Mouse (Mus musculus) CH12F3 (cell line): Measurements from ENCODE around the gene Mier3.
"Not testable (repeated sequence)": the region's sequence is repeated elsewhere in the genome, so short reads cannot be mapped to it uniquely, and the experiment has no call there.

Experiments used
- in situ Hi-C: fragments of 300-500 bp; cut with MboI; formaldehyde crosslinking; loops from 2 replicates; pipeline ENCODE4 v1.14.3; 2020; ENCODE audit warnings: low sequenced_read_pairs

The Mier3 gene

DNA sequence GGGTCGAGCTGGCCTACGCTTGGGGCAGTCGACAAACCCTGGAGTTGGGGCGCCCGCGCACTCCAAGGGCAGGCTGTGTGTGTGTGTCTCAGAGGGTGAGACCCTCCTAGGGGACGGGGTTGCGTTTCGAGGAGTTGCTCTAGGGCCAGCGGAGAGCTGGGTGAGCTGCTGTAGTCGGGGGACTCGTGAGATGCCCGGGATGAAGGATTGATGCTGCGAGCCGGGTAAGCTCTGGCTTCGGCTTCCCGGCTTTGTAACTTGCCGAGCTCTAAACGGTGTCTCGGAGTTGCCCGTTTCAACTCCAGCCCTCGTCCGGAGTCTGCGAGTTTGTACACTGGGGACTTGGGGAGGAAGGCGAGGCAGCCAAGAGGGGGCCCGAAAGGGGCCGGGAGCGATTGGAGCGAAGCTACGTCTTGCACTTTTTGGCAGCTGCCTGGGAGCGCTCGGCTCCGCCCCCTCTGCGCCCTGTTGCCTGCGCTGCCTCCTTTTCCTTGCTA is 6.6 kb downstream of the Mier3 start:
- in situ Hi-C loops, result no loop called here

GRCm38 (mm10) chr13:111703396-111703795 is 22.6 kb downstream of the Mier3 start:
- in situ Hi-C loops, result no loop called here

DNA sequence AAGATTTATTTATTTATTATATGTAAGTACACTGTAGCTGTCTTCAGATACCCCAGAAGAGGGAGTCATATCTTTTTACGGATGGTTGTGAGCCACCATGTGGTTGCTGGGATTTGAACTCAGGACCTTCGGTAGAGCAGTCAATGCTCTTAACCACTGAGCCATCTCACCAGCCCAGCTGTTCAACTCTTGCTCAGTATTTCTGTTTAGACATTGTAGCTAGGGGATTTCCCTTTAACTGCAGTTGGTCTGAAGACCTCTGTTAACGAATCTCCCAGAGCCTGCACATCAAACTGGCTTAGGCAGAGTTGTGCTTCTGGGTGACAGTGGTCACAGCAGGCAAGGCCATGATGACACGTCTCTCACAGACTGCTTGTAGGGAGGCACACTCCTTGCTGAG is 23.2 kb downstream of the Mier3 start:
- in situ Hi-C loops, result not testable (repeated sequence)

DNA sequence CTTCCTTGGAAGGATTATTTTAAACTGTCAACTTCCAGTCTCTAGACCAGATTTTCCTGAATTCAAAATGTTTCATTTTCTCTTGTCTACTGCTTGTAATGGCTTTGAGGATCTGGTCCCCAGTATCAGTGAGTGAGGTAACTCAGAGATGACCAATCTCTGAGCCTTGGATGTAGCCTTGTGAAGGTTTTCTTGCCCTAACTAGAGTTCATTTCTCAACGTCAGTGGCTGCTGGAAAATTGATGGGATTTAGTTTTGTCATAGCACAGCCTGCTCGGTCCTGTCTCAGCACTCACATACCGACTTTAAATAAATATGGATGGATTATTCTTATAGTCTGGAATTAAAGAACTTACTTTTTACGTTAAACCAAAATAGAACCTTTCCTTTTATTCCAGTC is 29.8 kb downstream of the Mier3 start:
- in situ Hi-C loops, result no loop called here

DNA sequence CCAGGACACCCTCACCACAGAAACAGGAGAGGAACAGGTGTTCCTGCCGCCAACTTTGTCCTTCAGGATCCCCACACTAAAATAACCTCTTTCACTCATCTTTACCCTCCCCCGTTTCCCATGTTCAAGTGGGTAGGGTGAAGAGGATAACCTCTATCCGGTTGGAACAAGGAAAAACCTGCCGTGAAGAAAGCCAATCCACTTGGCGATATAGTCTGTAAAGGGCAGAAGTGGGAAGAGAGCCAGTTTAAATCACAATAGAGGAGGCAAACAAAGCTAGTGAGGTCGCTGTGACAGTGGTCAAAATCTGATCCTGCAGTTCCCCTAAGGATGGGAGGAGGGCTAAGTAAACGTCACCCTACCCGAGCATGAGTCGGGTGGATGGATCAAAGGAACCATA is 38.9 kb downstream of the Mier3 start:
- in situ Hi-C loops, result no loop called here

GRCm38 (mm10) chr13:111724811-111725164 is 44.0 kb downstream of the Mier3 start:
- in situ Hi-C loops, result no loop called here

DNA sequence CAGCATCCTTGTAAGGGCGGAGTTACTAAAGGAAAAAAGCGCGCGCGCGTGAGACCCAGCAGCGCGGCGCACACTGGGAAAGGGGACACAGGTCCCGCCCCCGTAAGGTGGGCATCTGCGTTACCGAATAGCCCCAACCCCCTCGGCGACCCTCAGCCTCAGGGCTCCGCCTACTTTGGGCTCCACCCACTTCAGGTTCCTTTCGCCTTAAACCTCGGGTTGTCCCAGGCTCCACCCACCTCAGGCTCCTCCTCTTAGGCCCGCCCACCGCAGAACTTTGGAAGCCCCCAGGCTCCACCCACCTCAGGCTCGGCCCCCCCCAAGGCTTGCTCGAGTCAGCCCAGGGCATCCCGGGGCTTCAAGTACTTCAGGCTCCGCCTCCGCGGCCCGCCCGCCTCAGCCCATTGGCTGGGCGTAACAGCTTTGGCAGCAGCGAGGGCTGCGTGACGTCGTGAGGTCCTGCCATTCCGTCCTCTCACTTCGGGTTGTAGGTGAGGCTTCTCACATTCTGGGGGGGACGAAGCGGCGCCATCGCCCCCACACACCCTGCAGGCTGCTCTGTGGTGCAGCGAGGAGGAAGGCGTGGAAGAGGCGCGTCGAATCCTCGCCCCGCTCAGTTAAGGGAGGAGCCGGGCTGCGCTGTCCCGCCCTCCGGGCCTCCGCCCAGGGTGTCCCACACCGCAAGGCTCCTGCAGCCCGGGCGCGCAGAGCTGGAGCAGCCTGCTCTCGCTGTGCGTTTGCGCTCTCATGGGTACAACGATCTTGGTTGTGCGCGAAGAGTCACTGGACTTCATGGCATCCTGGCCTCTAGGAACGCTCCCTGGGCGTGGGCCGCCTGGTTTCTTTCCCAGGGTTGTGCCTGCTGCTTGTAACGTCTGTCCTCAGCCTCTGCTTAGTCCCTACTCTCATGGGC is 44.6 kb downstream of the Mier3 start:
- in situ Hi-C loops, result no loop called here

DNA sequence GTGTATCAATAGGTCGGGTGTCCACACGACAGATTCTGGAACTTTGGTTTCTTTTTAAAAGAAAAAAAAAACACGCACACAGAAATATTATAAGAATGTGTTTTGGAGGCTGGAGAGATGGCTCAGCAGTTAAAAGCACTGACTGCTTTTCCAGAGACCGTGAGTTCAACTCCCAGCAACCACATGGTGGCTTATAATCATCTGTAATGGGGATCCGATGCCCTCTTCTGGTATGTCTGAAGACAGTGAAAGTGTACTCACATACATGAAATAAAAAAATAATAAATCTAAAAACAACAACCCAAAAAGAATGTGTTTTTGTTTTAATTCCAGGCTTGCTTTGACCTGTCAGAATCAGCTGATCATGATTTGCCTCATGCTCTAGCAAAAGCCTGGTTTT is 46.1 kb downstream of the Mier3 start:
- in situ Hi-C loops, result no loop called here

GRCm38 (mm10) chr13:111741204-111741990 is 60.6 kb downstream of the Mier3 start:
- in situ Hi-C loops, result no loop called here

DNA sequence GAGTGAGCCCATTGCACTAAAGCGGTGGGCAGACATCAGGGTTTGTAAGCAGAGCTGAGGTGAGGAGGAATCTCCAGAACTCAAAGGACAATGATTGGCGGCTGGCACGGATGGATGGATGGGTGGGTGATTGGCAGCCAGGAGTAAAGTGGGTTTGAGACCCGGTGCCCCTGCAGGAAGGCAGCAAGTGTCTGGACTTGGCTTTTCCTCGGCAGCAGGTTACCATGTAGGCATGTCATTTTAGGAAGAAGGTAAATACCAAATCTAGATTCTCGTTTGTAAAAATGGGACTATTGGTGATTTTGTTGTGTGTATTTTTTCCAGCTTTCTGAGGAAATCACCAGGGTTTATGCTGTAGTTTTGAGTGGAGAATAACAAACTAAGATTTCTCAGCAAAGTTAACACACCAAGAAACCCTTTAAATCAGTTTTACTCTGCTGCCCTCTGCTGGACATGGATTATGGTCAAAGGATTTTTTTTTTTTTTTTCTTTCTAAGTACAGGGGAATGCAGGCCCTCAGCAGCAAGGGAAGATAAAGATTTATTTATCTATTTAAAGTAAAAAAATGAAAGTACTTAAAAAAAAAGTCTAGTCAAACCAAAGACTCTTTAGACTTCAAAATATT is 61.3 kb downstream of the Mier3 start:
- in situ Hi-C loops, result no loop called here

GRCm38 (mm10) chr13:111744233-111745000 is 63.6 kb downstream of the Mier3 start:
- in situ Hi-C loops, result no loop called here

GRCm38 (mm10) chr13:111745216-111745615 is 64.4 kb downstream of the Mier3 start:
- in situ Hi-C loops, result no loop called here

- in situ Hi-C loops, result no loop called here
Observed at GRCm38 (mm10) chr13:111746831-111747230, 66.1 kb downstream of the Mier3 start.

- in situ Hi-C loops, result no loop called here
Observed at GRCm38 (mm10) chr13:111748301-111749062, 67.7 kb downstream of the Mier3 start.

DNA sequence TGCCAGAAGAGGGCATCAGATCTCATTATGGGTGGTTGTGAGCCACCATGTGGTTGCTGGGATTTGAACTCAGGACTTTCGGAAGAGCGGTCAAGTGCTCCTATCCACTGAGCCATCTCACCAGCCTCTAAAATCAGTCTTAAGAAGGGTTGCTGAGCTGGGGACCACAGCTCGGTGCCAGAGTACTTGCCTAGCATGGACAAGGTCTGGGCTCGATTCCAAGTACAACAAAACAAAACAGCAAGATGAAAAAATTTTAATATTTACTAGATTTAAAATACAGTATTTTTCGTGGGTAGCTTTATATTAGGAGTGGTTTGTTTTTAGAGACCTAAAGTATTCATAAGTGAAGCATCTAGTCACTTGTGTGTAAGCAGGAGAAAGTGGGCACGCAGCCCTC is 72.5 kb downstream of the Mier3 start:
- in situ Hi-C loops, result no loop called here

DNA sequence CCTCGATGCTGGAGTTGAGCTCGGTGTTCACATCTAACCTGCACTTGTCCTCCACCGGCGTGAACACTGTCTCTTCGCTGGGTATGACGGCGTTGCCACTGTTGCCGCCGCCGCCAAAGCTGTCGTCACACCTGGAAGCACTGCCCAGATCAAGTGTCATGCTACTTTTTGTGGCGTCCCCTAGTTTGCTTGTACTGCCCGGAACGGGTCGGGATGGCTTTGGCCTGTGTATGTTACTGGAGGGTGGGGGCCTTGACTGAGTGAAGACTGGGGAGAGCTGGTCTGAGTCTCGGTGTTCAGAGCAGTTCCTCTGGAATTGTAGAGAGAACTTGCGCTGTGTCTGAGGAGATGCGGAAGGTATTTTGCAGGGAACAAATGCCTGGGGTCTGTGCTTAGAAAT is 74.6 kb downstream of the Mier3 start:
- in situ Hi-C loops, result no loop called here

- in situ Hi-C loops, result no loop called here
Observed at GRCm38 (mm10) chr13:111755937-111756336, 75.2 kb downstream of the Mier3 start.

GRCm38 (mm10) chr13:111756986-111757385 is 76.2 kb downstream of the Mier3 start:
- in situ Hi-C loops, result no loop called here

DNA sequence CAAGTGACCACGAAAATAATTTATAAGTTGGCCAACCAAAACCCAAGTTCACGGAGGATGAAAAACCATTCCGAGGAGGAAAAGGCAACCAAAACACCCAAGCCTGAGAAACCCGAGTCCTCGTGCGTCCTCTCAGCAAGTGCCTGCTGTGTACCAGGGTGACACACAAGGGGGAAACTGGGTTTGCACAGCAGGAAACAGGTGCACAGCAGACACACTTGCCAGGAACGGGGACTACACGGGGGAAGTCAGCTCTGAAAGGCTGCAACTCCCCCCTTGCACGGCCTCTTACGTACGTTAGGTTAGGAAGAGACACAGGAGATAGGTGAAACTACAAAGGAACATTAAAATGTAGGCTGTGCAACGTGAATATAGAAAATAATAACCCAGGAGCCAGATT is 81.7 kb downstream of the Mier3 start:
- in situ Hi-C loops, result no loop called here
